Mouse (Mus musculus): ENCODE measurements around the gene Fars2. TPM values are rescaled to one million over a fixed set of nuclear protein-coding genes. Genes with fewer than 3 reads are reported as not detected.

Fars2 gene
- polyA plus RNA-seq, 1 experiment: 48.3 TPM

GRCm38 (mm10) chr13:36218347-36218746 is 101.1 kb downstream of the Fars2 start:
- no peak for DNase-seq (ENCODE audit: low read depth)

- DNase-seq (ENCODE audit: low read depth): no peak
Measured at GRCm38 (mm10) chr13:36219506-36219905, 102.3 kb downstream of the Fars2 start.

DNA sequence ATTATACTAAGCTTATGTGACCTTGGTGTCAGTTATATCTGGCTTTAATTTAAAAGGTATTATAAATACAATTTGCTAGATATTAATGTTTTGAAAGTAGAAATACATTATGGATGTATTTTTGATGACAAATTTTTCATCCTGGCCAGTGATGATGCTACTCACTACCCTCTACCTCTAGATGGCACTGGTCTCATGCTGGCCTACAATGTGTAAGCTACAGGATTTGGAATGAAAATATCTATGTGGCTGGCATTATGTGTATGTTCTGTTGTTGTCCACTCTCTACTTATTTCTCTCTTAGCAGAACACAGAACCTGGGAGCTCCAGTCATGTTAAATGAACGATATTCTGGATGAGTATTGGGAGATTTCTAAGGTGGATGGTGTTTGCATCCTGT is 104.7 kb downstream of the Fars2 start:
- DNase-seq (ENCODE audit: low read depth): no peak

GRCm38 (mm10) chr13:36222721-36223120 is 105.5 kb downstream of the Fars2 start:
- DNase-seq (ENCODE audit: low read depth): no peak

DNA sequence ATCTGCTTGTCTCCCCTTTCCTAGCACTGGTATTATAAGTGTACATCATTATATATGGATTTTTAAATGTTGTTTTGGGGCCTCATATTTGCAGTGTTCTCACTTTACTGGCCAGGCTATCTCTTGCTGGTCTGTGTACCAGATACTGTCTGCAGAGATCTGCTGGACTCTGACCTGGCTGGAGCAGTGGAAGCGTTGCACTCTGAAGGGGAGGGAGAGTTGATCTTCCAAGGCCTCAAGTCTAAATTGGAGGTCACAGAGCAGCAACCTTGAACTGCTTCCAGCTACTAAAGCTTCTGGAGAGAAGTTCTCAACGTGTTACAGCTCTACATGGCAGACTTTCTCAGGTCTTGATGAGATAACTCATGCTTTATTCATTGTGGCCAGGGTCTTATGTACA is 107.2 kb downstream of the Fars2 start:
- DNase-seq (ENCODE audit: low read depth): no peak

DNA sequence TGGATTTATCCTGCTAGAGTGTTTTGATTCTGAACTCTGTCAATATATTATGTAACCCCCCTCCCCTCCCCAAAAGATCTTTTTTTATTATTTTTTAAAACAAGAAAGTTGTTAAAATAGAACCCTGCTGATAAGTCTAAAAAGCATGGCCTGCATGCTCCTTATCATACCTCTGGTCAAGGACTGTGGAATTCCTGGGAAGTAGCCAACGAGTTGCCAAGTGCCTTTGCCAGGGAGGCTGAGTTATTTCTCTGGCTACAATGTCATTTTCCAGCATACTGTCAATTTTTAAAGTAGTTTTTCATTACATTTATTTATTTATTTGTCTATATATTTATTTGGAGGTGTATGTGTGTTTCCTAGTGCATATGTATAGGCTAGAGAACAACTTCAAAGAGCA is 125.0 kb downstream of the Fars2 start:
- DNase-seq (ENCODE audit: low read depth): no peak

GRCm38 (mm10) chr13:36253936-36254335 is 136.7 kb downstream of the Fars2 start:
- DNase-seq (ENCODE audit: low read depth): no peak

DNA sequence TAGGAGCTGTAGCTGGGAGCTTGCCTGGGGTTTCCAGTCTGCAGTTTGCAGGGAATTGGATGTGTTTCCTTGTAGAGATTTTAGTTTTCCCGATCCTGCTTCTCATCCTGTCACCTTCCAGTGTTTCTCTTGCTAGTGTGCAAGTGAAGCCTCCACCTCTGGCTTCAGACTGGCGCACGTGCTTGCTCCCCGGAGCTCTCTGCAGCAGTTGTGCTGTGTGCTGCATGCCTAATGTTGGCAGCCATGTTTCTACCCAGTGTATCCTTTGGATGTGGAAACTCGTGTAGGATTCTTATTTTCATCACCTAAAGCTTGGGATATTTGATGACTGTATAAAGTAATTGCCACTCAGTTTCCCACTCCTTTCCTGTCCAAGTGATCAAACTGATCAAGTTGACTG is 140.0 kb downstream of the Fars2 start:
- no peak for DNase-seq (ENCODE audit: low read depth)

- no peak for DNase-seq (ENCODE audit: low read depth)
Measured at GRCm38 (mm10) chr13:36259754-36260153, 142.5 kb downstream of the Fars2 start.

GRCm38 (mm10) chr13:36261299-36261698 is 144.1 kb downstream of the Fars2 start:
- DNase-seq (ENCODE audit: low read depth): no peak

DNA sequence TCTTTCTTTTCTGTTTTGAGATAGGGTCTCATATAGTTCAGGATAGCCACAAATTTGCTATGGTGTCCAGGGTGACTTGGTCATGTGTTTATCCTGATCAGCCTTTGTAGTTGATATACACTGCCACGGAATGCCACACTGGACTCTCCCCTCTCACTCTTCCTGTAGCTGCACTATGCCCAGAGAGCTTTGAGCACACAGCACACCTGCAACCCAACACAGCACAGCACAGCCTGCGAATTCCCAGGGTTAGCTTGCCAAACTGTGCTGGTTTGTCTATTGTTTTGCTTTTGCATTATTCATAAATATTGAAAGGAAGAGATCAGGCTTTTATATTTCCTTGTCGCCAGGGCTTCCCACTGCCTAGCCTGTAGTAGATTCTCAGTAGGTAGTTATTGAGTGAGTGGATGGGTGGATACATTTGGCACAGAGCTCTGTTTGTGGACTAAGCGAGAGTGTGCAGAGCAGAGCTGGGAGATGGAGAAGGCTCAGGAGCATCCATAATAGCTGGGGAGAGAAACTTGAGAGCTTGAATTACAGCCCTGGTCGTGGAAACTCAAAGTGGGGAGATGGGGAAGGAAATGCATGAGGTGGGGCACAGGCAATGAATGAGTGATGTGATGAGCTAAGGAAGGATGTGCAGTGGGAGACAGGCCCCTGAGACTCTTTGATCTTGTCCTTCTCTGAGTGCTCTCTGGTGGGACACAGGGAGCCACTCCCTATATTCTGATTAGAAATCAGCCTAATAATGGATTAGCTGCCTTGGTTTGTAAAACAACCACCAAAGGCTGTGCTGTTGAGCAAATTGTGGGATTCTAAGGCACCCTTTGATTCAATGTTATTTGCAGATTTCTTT is 146.3 kb downstream of the Fars2 start:
- no peak for DNase-seq (ENCODE audit: low read depth)

DNA sequence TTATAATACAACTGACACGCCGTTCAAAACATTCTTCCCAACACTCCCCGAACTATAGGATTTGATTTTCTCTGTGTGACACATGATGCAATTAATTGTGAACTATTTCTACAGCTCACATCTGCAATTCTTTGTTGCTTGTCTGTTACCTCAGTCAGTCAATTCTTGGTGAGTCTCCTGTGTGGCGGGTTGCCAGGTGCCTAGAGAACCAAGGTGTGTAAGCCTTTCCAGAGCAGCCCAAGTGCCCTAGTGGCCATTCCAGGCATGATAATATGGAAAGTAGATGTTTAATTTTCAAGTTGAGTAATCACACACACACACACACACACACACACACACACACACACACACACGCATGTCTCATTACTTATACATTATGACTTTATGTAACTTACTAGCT is 147.2 kb downstream of the Fars2 start:
- DNase-seq (ENCODE audit: low read depth): no peak

- no peak for DNase-seq (ENCODE audit: low read depth)
Measured at GRCm38 (mm10) chr13:36265342-36265744, 148.1 kb downstream of the Fars2 start.

DNA sequence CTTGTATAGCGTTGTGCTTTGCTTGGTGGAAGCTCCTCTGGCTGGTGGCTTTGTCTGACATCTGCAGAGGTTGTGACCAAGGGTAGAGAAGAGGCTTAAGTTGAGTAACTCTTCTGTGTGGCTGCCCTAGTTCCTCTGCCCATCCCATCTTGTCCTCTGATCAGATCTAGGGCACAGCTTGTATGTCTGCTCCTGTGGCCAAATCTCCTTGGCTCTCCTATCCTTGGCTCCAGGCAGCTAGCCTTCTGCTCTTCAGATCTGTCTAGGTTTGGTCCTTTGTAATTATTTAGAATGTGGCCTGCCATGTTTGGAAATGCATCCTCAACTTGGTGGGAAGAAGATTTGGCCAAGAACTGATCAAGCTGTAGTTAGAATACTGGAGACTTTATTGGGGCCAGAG is 150.2 kb downstream of the Fars2 start:
- DNase-seq (ENCODE audit: low read depth): no peak

DNA sequence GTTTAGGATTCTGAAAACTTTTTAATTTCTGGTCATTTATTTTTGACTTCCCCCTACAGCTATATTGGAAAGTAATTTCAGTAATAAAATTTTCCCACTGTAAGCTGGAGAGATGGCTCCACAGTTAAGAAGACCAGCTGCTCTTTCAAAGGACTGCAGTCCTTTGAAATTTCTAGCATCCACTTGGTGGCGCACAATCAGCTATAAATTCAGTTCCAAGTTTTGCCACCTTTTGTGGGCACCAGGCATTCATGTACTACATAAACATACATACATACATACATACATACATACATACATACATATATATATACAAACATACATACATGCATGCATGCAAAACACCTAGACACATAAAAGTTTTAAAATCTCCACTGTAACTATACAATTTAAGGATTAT is 153.7 kb downstream of the Fars2 start:
- no peak for DNase-seq (ENCODE audit: low read depth)

GRCm38 (mm10) chr13:36273497-36273896 is 156.3 kb downstream of the Fars2 start:
- DNase-seq (ENCODE audit: low read depth): no peak

DNA sequence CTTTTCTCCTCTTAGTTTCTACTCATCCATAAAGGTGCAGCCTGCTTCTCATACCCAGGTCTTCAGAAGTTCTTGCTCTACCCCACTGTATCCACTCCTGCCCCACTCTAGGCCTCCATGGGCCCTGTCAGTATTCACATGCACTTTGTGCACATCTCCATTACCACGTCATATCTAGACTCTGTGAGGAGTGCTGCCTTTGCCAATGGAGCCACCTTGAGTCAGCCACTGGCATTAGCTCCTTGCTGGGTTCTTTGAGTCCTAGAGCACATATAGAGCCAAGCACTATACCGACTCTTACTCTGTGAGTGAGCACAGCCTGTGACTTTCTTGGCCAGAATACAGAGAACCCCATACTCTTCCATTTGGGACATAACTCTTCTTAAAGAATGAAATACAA is 159.0 kb downstream of the Fars2 start:
- no peak for DNase-seq (ENCODE audit: low read depth)

DNA sequence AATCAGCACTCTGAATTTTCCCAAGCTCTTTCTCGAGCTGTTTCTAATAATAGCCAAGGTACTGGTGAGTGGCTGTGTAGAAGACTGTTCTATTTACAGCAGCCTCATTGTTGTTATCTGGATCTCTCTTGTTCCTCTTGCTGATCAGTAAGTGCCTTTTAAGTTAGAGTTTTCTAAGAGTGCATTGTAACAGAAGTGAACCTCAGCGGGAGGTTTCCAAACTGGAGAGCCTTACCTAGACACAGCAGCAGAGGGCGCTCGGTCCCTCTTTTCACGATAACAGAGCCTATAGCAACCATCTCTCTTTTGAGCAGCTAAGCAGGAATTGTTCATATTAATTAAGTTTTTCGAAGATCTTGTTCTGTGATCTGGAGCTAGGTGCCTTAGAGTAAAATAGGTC is 164.8 kb downstream of the Fars2 start:
- DNase-seq (ENCODE audit: low read depth): no peak

DNA sequence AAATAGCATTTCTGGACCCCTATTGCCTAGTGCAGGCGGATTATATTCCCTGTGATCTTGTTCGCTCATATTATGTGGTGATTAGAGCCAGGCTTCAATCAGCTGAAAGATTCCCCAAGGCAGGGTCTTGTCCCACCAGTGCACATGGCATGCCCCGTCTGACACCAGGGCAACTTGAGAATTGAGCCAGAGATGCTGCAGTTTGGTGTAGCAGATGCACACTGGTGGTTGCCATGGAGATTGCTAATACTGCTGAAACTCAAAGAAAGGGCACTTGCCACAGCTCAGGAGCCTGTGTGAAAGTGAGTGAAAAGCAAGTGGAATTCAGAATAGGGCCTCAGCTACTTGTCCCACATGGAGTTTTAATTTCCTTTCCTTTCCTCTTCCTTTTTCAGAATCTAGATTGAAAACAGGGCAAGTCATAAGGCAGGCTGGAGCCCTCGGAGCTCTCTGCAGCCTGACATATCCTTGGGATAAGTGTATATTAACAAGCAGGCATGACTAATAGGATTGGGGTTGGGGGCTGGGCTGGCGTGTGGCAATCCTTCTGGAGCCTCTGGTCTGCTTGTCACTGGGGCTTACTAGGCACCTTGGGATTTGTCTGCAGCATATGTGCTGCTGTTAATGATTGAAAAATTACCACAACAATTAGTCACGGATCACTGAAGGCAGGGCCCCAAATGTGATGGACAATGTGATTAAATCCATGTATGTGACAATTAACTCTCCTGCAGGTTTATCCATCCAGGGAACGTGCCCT is 165.8 kb downstream of the Fars2 start:
- DNase-seq (ENCODE audit: low read depth): no peak

DNA sequence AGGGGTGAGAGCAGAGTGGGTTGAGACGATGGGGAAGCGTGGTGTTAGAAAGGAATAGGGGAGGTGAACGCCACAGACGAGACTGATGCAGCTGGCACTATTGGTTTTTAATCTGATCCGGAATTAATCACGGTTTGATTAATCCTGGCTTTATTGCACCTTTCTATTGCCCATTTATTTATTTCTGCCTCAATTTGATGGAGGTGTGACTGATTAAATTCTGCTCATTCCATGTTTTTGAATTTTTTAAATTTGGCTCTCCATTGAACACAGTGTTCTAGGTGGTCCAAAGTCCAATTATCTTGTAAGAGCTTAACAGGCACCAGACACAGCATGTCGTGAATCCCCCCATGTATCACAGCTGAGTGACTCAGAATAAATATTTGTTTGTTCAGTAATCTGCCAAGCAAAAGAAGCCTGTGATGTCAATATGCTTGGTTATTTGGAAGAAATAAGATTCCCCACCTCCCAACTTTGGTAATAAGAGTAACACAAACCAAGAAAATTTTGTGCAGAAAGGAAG is 166.4 kb downstream of the Fars2 start:
- no peak for DNase-seq (ENCODE audit: low read depth)

DNA sequence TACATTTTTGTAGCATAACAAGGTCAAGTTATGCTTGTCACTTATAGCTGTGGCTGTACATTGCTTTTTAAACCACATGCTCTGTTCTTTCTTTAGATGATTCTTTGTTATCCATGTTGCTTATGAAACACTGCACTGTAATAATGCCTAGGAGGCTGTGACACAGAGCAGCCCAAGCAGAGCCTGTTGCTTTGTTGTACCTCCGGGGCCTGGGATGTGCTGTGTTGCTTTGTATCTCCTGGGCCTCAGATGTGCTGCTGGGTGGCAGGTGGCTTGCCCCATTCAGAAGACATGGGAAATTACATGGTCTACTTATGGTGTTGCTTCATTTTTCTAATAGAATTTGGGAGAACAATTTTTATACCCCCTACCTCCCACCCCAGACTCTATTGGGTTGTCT is 166.9 kb downstream of the Fars2 start:
- DNase-seq (ENCODE audit: low read depth): no peak

GRCm38 (mm10) chr13:36285235-36285634 is 168.0 kb downstream of the Fars2 start:
- no peak for DNase-seq (ENCODE audit: low read depth)

- no peak for DNase-seq (ENCODE audit: low read depth)
Measured at GRCm38 (mm10) chr13:36293511-36293910, 176.3 kb downstream of the Fars2 start.
